Mouse (Mus musculus) forebrain, embryonic 16.5 days (tissue): Measurements from ENCODE around the gene Deaf1. TPM values are rescaled to one million over a fixed set of nuclear protein-coding genes. Genes with fewer than 3 reads are reported as not detected.

Experiments used
- ATAC-seq: fragments of 200-750 bp; cut with Nextera tagmentation; 2 replicates; pipeline ENCODE4 v1.8.0; 2017; ENCODE audit warnings: mild to moderate bottlenecking, moderate library complexity
- H3K27ac ChIP-seq: fragments of 300-500 bp; sonication (generic); 2 replicates; pipeline ENCODE4 v1.5.1; 2014; ENCODE audit warnings: low read length, control low read depth
- H3K27me3 ChIP-seq: fragments of 300-500 bp; sonication (generic); replicated peaks from 2 replicates; pipeline ENCODE4 v1.6.1; 2014; ENCODE audit warnings: low read length; ENCODE audit not compliant: control insufficient read depth, insufficient read depth
- H3K36me3 ChIP-seq: fragments of 300-500 bp; sonication (generic); 2 replicates; pipeline ENCODE4 v1.6.1; 2014; ENCODE audit not compliant: control insufficient read depth, insufficient read depth
- H3K4me1 ChIP-seq: fragments of 300-500 bp; sonication (generic); replicated peaks from 2 replicates; pipeline ENCODE4 v1.6.1; 2014; ENCODE audit warnings: low read length; ENCODE audit not compliant: control insufficient read depth, insufficient read depth
- H3K4me2 ChIP-seq: fragments of 300-500 bp; sonication (generic); 2 replicates; pipeline ENCODE4 v1.6.1; 2014; ENCODE audit warnings: mild to moderate bottlenecking, low read length, control low read depth
- H3K4me3 ChIP-seq: fragments of 300-500 bp; sonication (generic); replicated peaks from 2 replicates; pipeline ENCODE4 v1.5.1; 2014; ENCODE audit warnings: mild to moderate bottlenecking, low read length, control low read depth
- H3K9ac ChIP-seq: fragments of 300-500 bp; sonication (generic); replicated peaks from 2 replicates; pipeline ENCODE4 v1.6.1; 2014; ENCODE audit warnings: low read depth, low read length, control low read depth
- H3K9me3 ChIP-seq: fragments of 300-500 bp; sonication (generic); 2 replicates; pipeline ENCODE4 v1.6.1; 2016; ENCODE audit warnings: low read length; ENCODE audit not compliant: control insufficient read depth
- WGBS: fragments of 180-500 bp; shearing (Covaris S2); extraction: QIAGEN DNeasy Blood & Tissue Kit; methylation state at CpG from one replicate; pipeline ENCODE4 v1.1.7; 2014; 5-methylcytosine and 5-hydroxymethylcytosine counted together
- polyA plus RNA-seq: library from polyadenylated mRNA; unstranded; fragments of >200 nt; fragmentation: Nextera tagmentation; extraction: Ambion mirVana; gene quantifications from 2 replicates; pipeline ENCODE4 v1.2.1, GENCODE M21; 2015

The Deaf1 gene
- polyA plus RNA-seq, 1 experiment from 2014 or later: 164 TPM

DNA sequence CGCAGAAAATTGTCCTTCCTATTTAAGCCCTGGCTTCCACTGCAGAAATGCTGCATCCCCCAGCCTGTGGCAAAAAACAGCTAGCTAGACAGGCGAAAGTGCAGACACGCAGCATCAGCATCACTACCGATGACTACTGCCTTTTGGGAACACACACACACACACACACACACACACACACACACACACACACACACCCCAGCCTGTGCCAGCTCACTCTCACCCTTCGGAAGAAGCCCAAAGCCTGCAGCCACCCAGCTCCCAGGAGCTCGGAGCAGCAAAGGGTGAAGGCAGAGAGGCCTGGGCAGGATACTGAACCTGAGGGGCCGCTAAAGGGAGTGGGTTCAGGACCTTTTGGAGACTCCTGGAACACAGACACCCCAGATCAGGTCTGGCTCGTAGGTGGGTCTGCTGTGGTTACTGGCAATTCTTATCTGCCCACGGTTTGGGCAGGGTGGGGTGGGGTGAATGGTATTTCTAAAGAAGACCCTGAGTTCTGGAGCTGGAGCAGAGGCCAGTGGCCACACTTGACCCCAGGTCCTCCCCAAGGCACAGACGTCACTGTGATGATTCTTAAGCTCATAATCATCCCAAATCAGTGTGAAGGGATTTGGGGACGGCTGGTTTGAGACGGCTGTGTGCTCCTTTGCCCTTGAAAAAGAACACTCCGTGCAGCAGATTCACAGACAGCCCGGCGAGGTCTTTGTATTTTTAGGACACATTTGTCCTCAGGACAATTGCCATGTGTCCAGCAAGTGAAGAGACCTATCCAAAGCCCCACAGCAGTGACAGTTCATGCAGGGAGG is 34.7 kb downstream of the Deaf1 start:
- no peaks in the 10 kb centered on the region for H3K9me3 ChIP-seq
- H3K4me2 ChIP-seq: peak overlapping the region; percentile 96
- H3K27me3 ChIP-seq: peaks cover 35% of the 10 kb centered on the region
- peaks cover 20% of the 10 kb centered on the region for H3K4me1 ChIP-seq
- H3K9ac ChIP-seq: peak overlapping the region; percentile 76
- H3K27ac ChIP-seq: no peak overlapping the region
- H3K4me3 ChIP-seq: peak overlapping the region; percentile 58
- H3K36me3 ChIP-seq: peaks cover 7% of the 10 kb centered on the region; the same call in 1 of the 2 replicates
- WGBS: 37% methylated on average over 15 of the region's 15 CpGs
- no peak for ATAC-seq

- Histone ChIP-seq H3K27me3 (peaks cover 35% of the 10 kb centered on the region), H3K27ac (no peak within 1 kb of the TSS), H3K4me2 (peak within 1 kb of the TSS; percentile 96), H3K4me1 (peaks cover 20% of the 10 kb centered on the region), H3K4me3 (peak within 1 kb of the TSS; percentile 58), H3K9ac (peak within 1 kb of the TSS; percentile 76), H3K36me3 (peaks cover 3% of the 10 kb centered on the region; the same call in 1 of the 2 replicates), H3K9me3 (no peaks in the 10 kb centered on the region)
- WGBS: 1% methylated on average over 46 of the region's 46 CpGs
- ATAC-seq: peak; percentile 79
Measured at GRCm38 (mm10) chr7:141291921-141292582, 35.4 kb downstream of the Deaf1 start, which contains the start of gene Drd4. Drd4 (plus strand) TSS chr7:141292006.

GRCm38 (mm10) chr7:141288042-141288441 is 39.4 kb downstream of the Deaf1 start:
- H3K4me2 ChIP-seq: no peak overlapping the region
- H3K9ac ChIP-seq: no peak overlapping the region
- H3K4me1 ChIP-seq: peaks cover 8% of the 10 kb centered on the region
- 86% methylated on average over 3 of the region's 3 CpGs for WGBS
- H3K36me3 ChIP-seq: no peaks in the 10 kb centered on the region
- ATAC-seq: no peak
- no peaks in the 10 kb centered on the region for H3K9me3 ChIP-seq
- H3K4me3 ChIP-seq: no peak overlapping the region
- H3K27me3 ChIP-seq: peaks cover 10% of the 10 kb centered on the region
- H3K27ac ChIP-seq: no peak overlapping the region

DNA sequence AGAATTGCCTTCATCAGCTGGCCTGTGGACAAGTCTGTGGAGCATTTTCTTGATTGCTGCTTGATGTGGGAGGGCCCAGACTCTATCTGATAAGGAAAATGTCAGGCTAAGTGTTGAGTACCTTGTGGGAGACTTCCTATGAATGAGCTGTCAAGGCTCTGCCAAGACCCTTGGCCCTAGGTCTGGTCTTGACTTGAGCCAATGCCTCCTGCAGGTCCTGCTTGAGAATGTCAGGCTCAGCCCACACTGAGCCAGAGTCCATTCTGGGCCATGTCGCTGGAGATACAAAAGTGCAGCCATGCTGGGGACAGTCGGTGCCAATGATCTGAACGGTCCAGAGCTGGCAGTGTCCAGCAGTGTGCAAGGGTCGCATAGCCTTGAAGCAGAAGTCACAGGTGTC is 44.7 kb downstream of the Deaf1 start:
- H3K36me3 ChIP-seq: no peaks in the 10 kb centered on the region

DNA sequence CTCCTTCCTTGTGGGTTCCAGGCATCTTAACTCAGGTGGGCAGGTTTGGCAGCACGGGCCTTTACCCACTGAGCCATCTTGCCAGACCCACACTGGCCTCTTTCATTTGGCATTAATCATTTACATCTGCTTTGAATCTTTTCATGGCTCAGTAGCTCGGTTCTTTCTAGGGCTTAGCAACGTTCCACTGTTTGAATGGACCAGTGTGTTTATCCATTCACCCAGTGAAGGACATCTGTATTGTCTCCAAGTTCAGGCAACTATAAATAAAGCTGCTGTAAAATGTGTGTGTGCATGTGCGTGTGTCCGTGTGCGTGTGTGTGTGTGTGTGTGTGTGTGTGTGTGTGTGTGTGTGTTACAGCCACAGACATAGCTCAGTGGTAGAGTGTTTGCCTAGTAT is 46.0 kb downstream of the Deaf1 start:
- ATAC-seq: peak; percentile 69

More for the DNA sequence above, 44.7 kb downstream of the Deaf1 start:
- WGBS: 86% methylated on average over 4 of the region's 4 CpGs
- ATAC-seq: no peak
- H3K9me3 ChIP-seq: no peaks in the 10 kb centered on the region
- no peak overlapping the region for H3K4me2 ChIP-seq
- no peak overlapping the region for H3K4me3 ChIP-seq
- peaks cover 2% of the 10 kb centered on the region; the same call in 1 of the 2 replicates for H3K27me3 ChIP-seq
- no peak overlapping the region for H3K27ac ChIP-seq
- no peak overlapping the region for H3K9ac ChIP-seq
- peaks cover 10% of the 10 kb centered on the region for H3K4me1 ChIP-seq

DNA sequence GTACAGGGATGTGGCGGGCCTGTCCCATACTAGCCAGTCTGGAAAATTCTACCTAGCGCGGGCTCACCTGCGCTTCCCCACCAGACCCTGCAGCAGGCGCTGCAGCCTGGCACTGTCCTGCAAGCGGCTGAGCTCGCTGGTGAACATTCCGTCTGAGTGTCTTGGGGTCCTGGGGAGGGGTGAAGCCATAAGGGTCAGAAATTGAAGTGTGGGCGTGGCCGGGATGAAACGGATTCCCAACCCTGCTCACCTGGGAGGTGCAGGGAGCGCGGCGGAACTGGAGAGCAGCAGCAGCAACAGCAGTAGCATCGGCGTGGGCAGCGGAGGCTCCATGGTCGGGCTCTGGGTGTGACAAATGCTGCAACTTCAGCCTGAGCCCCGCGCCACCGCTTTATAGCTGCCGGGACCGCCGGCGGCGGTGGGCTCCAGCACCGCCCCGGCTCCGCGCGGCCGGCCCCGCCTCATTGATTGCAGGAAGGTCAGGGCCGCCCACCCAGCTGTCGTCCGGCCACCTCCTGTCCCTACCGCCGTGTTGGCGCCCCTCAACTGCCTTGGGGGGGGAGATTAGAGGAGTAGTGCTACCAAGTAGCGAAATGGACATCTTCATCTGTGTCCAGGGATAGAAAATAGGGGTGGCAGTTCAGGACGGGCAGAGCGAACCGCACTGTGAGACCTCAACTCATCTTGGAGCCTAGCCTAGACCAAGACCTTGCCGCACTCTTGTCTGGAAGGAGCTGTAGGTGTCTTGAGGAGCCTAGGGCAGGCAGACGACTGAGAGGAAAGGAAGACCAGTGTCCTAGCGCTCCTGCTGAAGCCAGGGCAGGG is 48.5 kb downstream of the Deaf1 start, which contains the start of gene Sct:
Gene Sct, minus strand, starts transcription at position 368 of the 825 bp plus-strand sequence.
- H3K9me3 ChIP-seq: no peaks in the 10 kb centered on the region
- peak within 1 kb of the TSS; percentile 59 for H3K9ac ChIP-seq
- H3K4me2 ChIP-seq: peak within 1 kb of the TSS; percentile 92
- H3K27me3 ChIP-seq: peaks cover 2% of the 10 kb centered on the region; the same call in 1 of the 2 replicates
- peaks cover 10% of the 10 kb centered on the region for H3K4me1 ChIP-seq
- no peak within 1 kb of the TSS for H3K27ac ChIP-seq
- H3K4me3 ChIP-seq: peak within 1 kb of the TSS; percentile 48
- no peaks in the 10 kb centered on the region for H3K36me3 ChIP-seq
- ATAC-seq: peak; percentile 69
- 3% methylated on average over 46 of the region's 46 CpGs for WGBS

More for the DNA sequence above, 46.0 kb downstream of the Deaf1 start:
- no peak overlapping the region for H3K27ac ChIP-seq
- WGBS: 28% methylated on average over 6 of the region's 6 CpGs
- no peaks in the 10 kb centered on the region for H3K36me3 ChIP-seq
- no peak overlapping the region for H3K4me2 ChIP-seq
- H3K4me3 ChIP-seq: no peak overlapping the region
- H3K27me3 ChIP-seq: peaks cover 2% of the 10 kb centered on the region; the same call in 1 of the 2 replicates
- H3K9ac ChIP-seq: no peak overlapping the region
- H3K4me1 ChIP-seq: peaks cover 10% of the 10 kb centered on the region
- no peaks in the 10 kb centered on the region for H3K9me3 ChIP-seq

DNA sequence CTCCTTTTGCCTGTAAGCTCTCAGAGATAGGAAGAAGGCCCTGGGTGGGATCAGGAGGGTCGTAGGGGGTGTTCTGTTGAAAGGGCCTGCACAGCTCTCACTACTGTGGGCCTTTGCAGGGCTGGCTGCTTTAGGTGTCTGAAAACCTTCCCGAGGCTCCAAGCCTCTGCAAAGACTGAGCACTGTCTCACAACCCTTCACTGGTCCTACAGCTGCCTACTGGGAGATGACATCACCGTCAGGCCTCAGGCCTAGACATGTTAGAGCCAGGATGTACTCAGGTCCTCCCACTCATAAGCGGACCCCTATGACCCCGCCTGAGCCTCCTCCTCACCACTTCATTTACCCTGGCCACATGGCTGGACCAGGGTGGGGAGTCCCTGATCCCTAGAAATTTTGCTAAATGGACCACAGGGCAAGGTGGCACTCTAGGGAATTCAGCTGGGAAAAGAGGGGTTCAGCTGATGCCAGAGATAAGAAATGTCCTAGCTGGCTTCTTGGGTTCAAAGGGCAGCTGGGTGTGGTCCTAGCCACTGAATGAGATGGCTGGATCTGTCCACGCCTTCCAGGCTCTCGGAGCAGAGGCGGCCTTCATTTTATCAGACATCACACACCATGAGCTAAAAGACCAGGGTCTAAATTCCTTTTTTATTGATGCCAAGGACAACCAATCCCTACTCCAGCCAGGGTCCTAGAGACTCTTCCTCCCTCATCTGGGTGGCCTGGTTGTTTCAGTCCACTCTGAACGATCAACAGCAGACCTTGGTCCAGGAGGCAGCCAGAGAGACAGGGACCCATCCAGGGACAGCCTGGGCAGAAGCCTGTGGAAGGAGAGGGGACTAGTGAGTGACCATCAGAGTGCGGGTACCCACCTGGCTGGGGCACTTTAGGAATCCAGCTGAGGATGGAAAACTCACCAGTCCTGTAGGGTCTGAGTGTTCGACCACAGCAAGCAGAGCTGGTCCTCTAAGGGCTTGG is 49.5 kb downstream of the Deaf1 start:
- Histone ChIP-seq H3K4me2 (no peak overlapping the region), H3K27me3 (peaks cover 2% of the 10 kb centered on the region; the same call in 1 of the 2 replicates), H3K4me3 (no peak overlapping the region), H3K4me1 (peaks cover 10% of the 10 kb centered on the region), H3K9ac (no peak overlapping the region), H3K27ac (no peak overlapping the region), H3K9me3 (no peaks in the 10 kb centered on the region), H3K36me3 (no peaks in the 10 kb centered on the region)
- WGBS: 84% methylated on average over 11 of the region's 11 CpGs
- no peak for ATAC-seq

DNA sequence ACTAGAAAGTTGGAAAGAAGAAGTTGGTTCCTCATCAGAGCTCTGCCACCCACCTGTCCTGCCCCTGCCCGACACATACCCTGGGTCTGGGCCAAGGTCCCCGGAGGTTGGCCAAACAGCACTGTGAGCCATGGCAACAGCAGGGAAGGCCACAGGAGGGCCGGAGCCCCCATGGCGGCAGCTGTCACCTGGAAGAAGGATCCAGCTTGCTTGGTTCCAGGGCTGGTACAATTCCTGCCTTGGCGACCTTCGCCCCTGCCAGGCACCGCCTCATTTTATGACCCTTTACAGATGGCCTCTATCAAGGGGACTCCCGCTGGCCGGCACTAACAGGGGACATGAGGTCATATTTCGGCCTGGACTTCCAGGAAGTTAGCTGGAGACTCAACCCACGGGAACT is 50.9 kb downstream of the Deaf1 start, which contains the start of gene Cdhr5:
Gene Cdhr5, minus strand, starts transcription at position 241 of the 400 bp plus-strand sequence.
- ATAC-seq: no peak
- Histone ChIP-seq H3K9me3 (no peaks in the 10 kb centered on the region), H3K4me3 (no peak within 1 kb of the TSS), H3K4me1 (peaks cover 10% of the 10 kb centered on the region), H3K36me3 (no peaks in the 10 kb centered on the region), H3K27ac (no peak within 1 kb of the TSS), H3K9ac (no peak within 1 kb of the TSS), H3K4me2 (no peak within 1 kb of the TSS), H3K27me3 (peaks cover 2% of the 10 kb centered on the region; the same call in 1 of the 2 replicates)
- 80% methylated on average over 11 of the region's 11 CpGs for WGBS
